ENCODE assay signal across 8 mouse cellular contexts in genomic region chr4:119932549-119933257, GRCm38 (mm10).
DNase-seq lines count a peak whose midpoint lies in the region; ATAC-seq and TF ChIP-seq lines count a peak whose summit lies in the region.

No protein-coding gene starts in this region.

- no peak for ATAC-seq in forebrain, embryonic 15.5 days (replicated peaks)
- ATAC-seq in midbrain, postnatal 0 days (ENCODE audit: low FRiP score), result peak; percentile 63; the same call in 1 of the 2 replicates

- H3K4me1 ChIP-seq in forebrain, embryonic 15.5 days, result peaks cover 27% of the 10 kb centered on the region
- peaks cover 15% of the 10 kb centered on the region for H3K4me1 ChIP-seq in midbrain, postnatal 0 days (ENCODE audit: insufficient read depth, low read length)

- 47% methylated on average over 13 of the region's 13 CpGs for WGBS in forebrain, embryonic 15.5 days
- 43% methylated on average over 13 of the region's 13 CpGs for WGBS in midbrain, postnatal 0 days

- no peaks in the 10 kb centered on the region for H3K9me3 ChIP-seq in forebrain, embryonic 15.5 days
- no peaks in the 10 kb centered on the region for H3K9me3 ChIP-seq in midbrain, postnatal 0 days (ENCODE audit: low read length)

- no peak overlapping the region for H3K4me2 ChIP-seq in forebrain, embryonic 15.5 days (replicated peaks)
- no peak overlapping the region for H3K4me2 ChIP-seq in midbrain, postnatal 0 days (ENCODE audit: low read depth, low read length, poor library complexity, severe bottlenecking)

- H3K4me3 ChIP-seq in forebrain, embryonic 15.5 days, result no peak overlapping the region
- no peak overlapping the region for H3K4me3 ChIP-seq in midbrain, postnatal 0 days (ENCODE audit: low read depth, low read length)

- no peak for TF ChIP-seq CTCF in midbrain, postnatal 0 days (IDR thresholded peaks at IDR 0.05)

- no peaks in the 10 kb centered on the region for H3K36me3 ChIP-seq in forebrain, embryonic 15.5 days
- no peaks in the 10 kb centered on the region for H3K36me3 ChIP-seq in midbrain, postnatal 0 days (ENCODE audit: insufficient read depth, low read length)

- peak overlapping the region; percentile 20; the same call in 1 of the 2 replicates for H3K27ac ChIP-seq in forebrain, embryonic 15.5 days (replicated peaks)
- H3K27ac ChIP-seq in midbrain, postnatal 0 days (ENCODE audit: low read depth, low read length), result peak overlapping the region; percentile 43

- H3K27me3 ChIP-seq in forebrain, embryonic 15.5 days, result no peaks in the 10 kb centered on the region
- H3K27me3 ChIP-seq in midbrain, postnatal 0 days (ENCODE audit: insufficient read depth, low read length), result no peaks in the 10 kb centered on the region

- no peak overlapping the region for H3K9ac ChIP-seq in forebrain, embryonic 15.5 days (replicated peaks)
- no peak overlapping the region for H3K9ac ChIP-seq in midbrain, postnatal 0 days (replicated peaks; ENCODE audit: low read length, poor library complexity, severe bottlenecking)

- peak; percentile 64 to 71 for DNase-seq in frontal cortex, postnatal 36 days (ENCODE audit: low spot score in 2 of 2)
- no peak for DNase-seq in frontal cortex, postnatal 14 days (ENCODE audit: low spot score in 2 of 2)
- DNase-seq in NIH3T3 (ENCODE audit: low read depth), result peak; percentile 95
- DNase-seq in midbrain, postnatal 0 days (ENCODE audit: low spot score), result peak; percentile 42
- DNase-seq in thymus, postnatal 0 days (ENCODE audit: low spot score), result no peak
- no peak for DNase-seq in spleen, postnatal 36 days (ENCODE audit: low spot score in 2 of 2)
- no peak for DNase-seq in natural killer cell, adult 2 months (ENCODE audit: low spot score in 2 of 2)

Comparison
In these comparisons a context has a peak if more than half of its experiments do, and no peak if none do; other contexts are left out.
1. DNase-seq: peak in frontal cortex, postnatal 36 days (2 of 2), NIH3T3 (single experiment) and midbrain, postnatal 0 days (single experiment); none in frontal cortex, postnatal 14 days (0 of 2), thymus, postnatal 0 days (single experiment), spleen, postnatal 36 days (0 of 2) and natural killer cell, adult 2 months (0 of 2).